Mouse (Mus musculus) liver, adult 2 months (tissue): Measurements from ENCODE around the gene Fubp3.

Experiments
- CTCF ChIP-seq: fragments of 200-500 bp; IDR thresholded peaks from 2 replicates; pipeline ENCODE4 v1.5.1; 2011; ENCODE audit warnings: low read depth, low read length, control low read depth
- POLR2A ChIP-seq: fragments of 200-500 bp; IDR thresholded peaks from 2 replicates; pipeline ENCODE4 v1.6.1; 2011; ENCODE audit warnings: low read length, control low read depth; ENCODE audit not compliant: insufficient read depth; ENCODE audit errors: extremely low read depth

DNA sequence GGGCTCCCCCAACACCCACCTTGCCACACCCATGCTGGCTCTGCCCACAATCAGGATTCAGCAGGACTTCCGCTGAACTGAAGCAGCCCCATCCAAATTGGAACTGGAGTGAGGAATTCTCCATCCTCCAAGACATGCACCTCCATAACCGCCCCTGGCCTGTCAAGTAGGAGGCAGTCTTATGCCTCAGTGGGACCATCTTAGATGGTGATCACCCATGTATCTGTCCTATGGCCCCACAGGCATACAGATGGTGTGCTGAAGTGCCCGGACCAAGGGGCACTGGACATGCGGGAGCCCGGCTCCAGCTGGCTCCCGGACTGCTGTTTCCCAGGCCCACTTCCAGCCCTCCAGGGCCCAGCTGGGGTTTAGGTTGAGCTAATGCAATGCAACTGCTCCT, 46.8 kb downstream of the Fubp3 start:
- TF ChIP-seq CTCF (no peak), POLR2A (no peak)
